In the genomic region with DNA sequence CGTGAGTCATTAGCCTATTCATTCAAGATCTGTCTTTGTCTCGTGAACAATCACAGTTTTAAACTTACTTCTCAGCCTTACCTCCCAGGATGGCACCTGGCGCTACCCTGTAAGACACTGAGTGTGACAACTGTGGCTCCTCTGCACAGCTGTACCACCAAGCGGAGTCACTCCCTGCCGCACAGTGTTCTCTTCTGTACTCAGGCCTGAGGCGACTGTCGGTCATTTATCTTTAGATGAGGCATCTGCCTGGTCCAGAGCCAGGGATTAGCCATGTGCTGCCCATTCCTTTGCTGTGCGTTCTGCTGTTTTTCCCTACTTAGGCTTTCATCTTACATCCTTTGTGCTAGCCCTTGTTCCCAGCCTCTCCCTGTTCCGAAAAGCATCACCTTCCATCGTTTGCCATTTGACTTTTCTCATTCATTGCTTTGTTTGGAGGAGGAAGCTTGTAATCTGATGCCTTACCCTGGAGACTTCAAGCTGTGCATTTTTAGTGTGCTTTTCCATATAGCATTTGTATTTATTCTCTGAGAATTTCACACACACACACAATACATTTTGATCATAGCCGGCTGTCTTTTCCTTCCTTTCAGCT, we compare ENCODE assay signal across 13 mouse cellular contexts. TPM values are rescaled to one million over a fixed set of nuclear protein-coding genes. Genes with fewer than 3 reads are reported as not detected.
DNase-seq lines count a peak whose midpoint lies in the region.
"Had no signal": no experiment of that assay in that cellular context is flagged by ENCODE, and none has a peak within 500 bp of the region (broad histone marks: within the 10 kb centered on the region; RNA-seq: fewer than 3 reads in every experiment).

No protein-coding gene starts in this region.

- H3K4me1 ChIP-seq in limb, embryonic 10.5 days = peaks cover 6% of the 10 kb centered on the region

- 63% methylated on average over 11 of the region's 11 CpGs for WGBS in limb, embryonic 10.5 days

- no peaks in the 10 kb centered on the region for H3K9me3 ChIP-seq in limb, embryonic 10.5 days (replicated peaks)
- H3K9me3 ChIP-seq: embryonic facial prominence, embryonic 13.5 days had no signal

- no peaks in the 10 kb centered on the region for H3K36me3 ChIP-seq in limb, embryonic 10.5 days
- H3K36me3 ChIP-seq: embryonic facial prominence, embryonic 13.5 days had no signal

- no peak overlapping the region for H3K4me3 ChIP-seq in limb, embryonic 10.5 days
- H3K4me3 ChIP-seq: embryonic facial prominence, embryonic 13.5 days; gastrocnemius, adult 2 months had no signal

- peak; percentile 78 for DNase-seq in adrenal gland, adult 2 months
- DNase-seq in adrenal gland, postnatal 4 days (ENCODE audit: low spot score in 2 of 2) = no peak
- DNase-seq in retina, embryonic 14.5 days (ENCODE audit: low spot score) = peak; percentile 12
- DNase-seq in retina, postnatal 1 day = no peak
- no peak for DNase-seq in limb, embryonic 10.5 days (ENCODE audit: low spot score)
- no peak for DNase-seq in frontal cortex, postnatal 36 days (ENCODE audit: low spot score in 2 of 2)
- DNase-seq in kidney, postnatal 4 days = no peak
- no peak for DNase-seq in thymus, postnatal 25 days
- DNase-seq: gastrocnemius, adult 2 months; layer of hippocampus, postnatal 36 days had no signal

- no peaks in the 10 kb centered on the region for H3K27me3 ChIP-seq in limb, embryonic 10.5 days (ENCODE audit: low read depth, poor library complexity, severe bottlenecking)
- H3K27me3 ChIP-seq: embryonic facial prominence, embryonic 13.5 days; Patski had no signal

- H3K27ac ChIP-seq in limb, embryonic 10.5 days = 0 out of 2 replicates have a peak overlapping the region, but pooled peaks have one; percentile 53
- H3K27ac ChIP-seq: embryonic facial prominence, embryonic 13.5 days; gastrocnemius, adult 2 months had no signal

RNA-seq across cellular contexts. Expression of a gene that starts 2.1 kb away (rescaled TPM):
- 10 to 100 TPM in 1 of 2 experiments, 1 to 10 TPM in 1; 8.4 to 61.8 TPM for total RNA-seq in adrenal gland, adult 2 months (2021)
- polyA plus RNA-seq in adrenal gland, adult 2 months (2012; rRNA removed) = 3.9 and 4.4 TPM in 2 replicates
- 10 to 100 TPM; 22.2 to 29.2 TPM for total RNA-seq in adrenal gland, postnatal 4 days (2021)
- polyA plus RNA-seq in limb, embryonic 10.5 days (2016; fragmentation: Nextera tagmentation; extraction: Ambion mirVana) = 0.20 TPM in 1 of 2 replicates, not detected in the other
- polyA plus RNA-seq: heart, postnatal 0 days had no signal

RNA-seq across cellular contexts. Expression of a gene that starts 21.9 kb away (rescaled TPM):
- total RNA-seq in adrenal gland, adult 2 months (2021) = not detected
- not detected in 2 replicates for polyA plus RNA-seq in adrenal gland, adult 2 months (2012; rRNA removed)
- not detected for total RNA-seq in adrenal gland, postnatal 4 days (2021)
- not detected in 2 replicates for polyA plus RNA-seq in limb, embryonic 10.5 days (2016; fragmentation: Nextera tagmentation; extraction: Ambion mirVana)
- total RNA-seq: gastrocnemius, adult 2 months; layer of hippocampus, postnatal 36 days had no signal
- polyA plus RNA-seq: heart, postnatal 0 days; Patski had no signal

RNA-seq across cellular contexts. Expression of a gene that starts 45.3 kb away (rescaled TPM):
- total RNA-seq in adrenal gland, adult 2 months (2021) = 1,000 to 10,000 TPM; 1,828 to 8,328 TPM
- polyA plus RNA-seq in adrenal gland, adult 2 months (2012; rRNA removed) = 1,650 and 3,116 TPM in 2 replicates
- 1,000 to 10,000 TPM; 4,514 to 5,007 TPM for total RNA-seq in adrenal gland, postnatal 4 days (2021)
- 2.5 and 3.3 TPM in 2 replicates for polyA plus RNA-seq in limb, embryonic 10.5 days (2016; fragmentation: Nextera tagmentation; extraction: Ambion mirVana)

Comparison
In these comparisons a context has a peak if more than half of its experiments do, and no peak if none do; other contexts are left out.
1. DNase-seq: peak in adrenal gland, adult 2 months (single experiment) and retina, embryonic 14.5 days (single experiment); none in adrenal gland, postnatal 4 days (0 of 2), retina, postnatal 1 day (single experiment), limb, embryonic 10.5 days (single experiment), frontal cortex, postnatal 36 days (0 of 2), kidney, postnatal 4 days (0 of 2) and thymus, postnatal 25 days (single experiment).